Mouse (Mus musculus): Measurements from ENCODE around the gene Hist1h1e.
A peak's percentile ranks its signal among the peaks of the same experiment; 100 is the strongest.
"Not testable (repeated sequence)": the region's sequence is repeated elsewhere in the genome, so short reads cannot be mapped to it uniquely, and the experiment has no call there.

Hist1h1e gene

GRCm38 (mm10) chr13:23573034-23573897, 49.1 kb downstream of the Hist1h1e start:
- DNase-seq (ENCODE audit: low spot score in 2 of 2), result not testable (repeated sequence)

- no peak for DNase-seq (ENCODE audit: low spot score in 2 of 2)
Measured at GRCm38 (mm10) chr13:23572218-23573033, 49.9 kb downstream of the Hist1h1e start.

- DNase-seq (ENCODE audit: low spot score in 2 of 2), result not testable (repeated sequence)
Measured at GRCm38 (mm10) chr13:23571504-23572217, 50.7 kb downstream of the Hist1h1e start.

- DNase-seq (ENCODE audit: low spot score in 2 of 2), result peak; percentile 86 to 94
Measured at GRCm38 (mm10) chr13:23571022-23571503, 51.3 kb downstream of the Hist1h1e start, which contains the start of the genes Hist1h2ae and Hist1h2bg. Hist1h2ae (minus strand) TSS chr13:23571220. Hist1h2bg (plus strand) TSS chr13:23571396.
